Mouse (Mus musculus): ENCODE measurements around the gene Defb18. TPM values are rescaled to one million over a fixed set of nuclear protein-coding genes. Genes with fewer than 3 reads are reported as not detected.
"Not testable (repeated sequence)": the region's sequence is repeated elsewhere in the genome, so short reads cannot be mapped to it uniquely, and the experiment has no call there.

The Defb18 gene
- polyA plus RNA-seq (2014; fragmentation: Nextera tagmentation; extraction: Ambion mirVana), result not detected in 2 replicates

- DNase-seq (ENCODE audit: low spot score) (no peak), ATAC-seq (ENCODE audit: low FRiP score) (no peak)
- H3K27me3 ChIP-seq (ENCODE audit: control insufficient read depth, insufficient read depth, low read length), result no peaks in the 10 kb centered on the region
- H3K36me3 ChIP-seq (ENCODE audit: control insufficient read depth, insufficient read depth, low read length), result no peaks in the 10 kb centered on the region
- H3K4me3 ChIP-seq (ENCODE audit: low read depth, low read length), result no peak within 1 kb of the TSS
- H3K9ac ChIP-seq (ENCODE audit: low read depth, low read length), result no peak within 1 kb of the TSS
- H3K27ac ChIP-seq (ENCODE audit: low read depth, low read length), result no peak within 1 kb of the TSS
- H3K9me3 ChIP-seq (ENCODE audit: control insufficient read depth, low read length), result no peaks in the 10 kb centered on the region
- WGBS, result 76% methylated on average over 1 of the region's 1 CpGs
- no peaks in the 10 kb centered on the region for H3K4me1 ChIP-seq (replicated peaks; ENCODE audit: control insufficient read depth, insufficient read depth, low read length)
- no peak within 1 kb of the TSS for H3K4me2 ChIP-seq (replicated peaks; ENCODE audit: low read depth, low read length)
These were observed at the start of gene Defb18 for GRCm38 (mm10) chr1:18237343-18237742. TSS of gene Defb18 (minus strand) at chr1:18237443.

DNA sequence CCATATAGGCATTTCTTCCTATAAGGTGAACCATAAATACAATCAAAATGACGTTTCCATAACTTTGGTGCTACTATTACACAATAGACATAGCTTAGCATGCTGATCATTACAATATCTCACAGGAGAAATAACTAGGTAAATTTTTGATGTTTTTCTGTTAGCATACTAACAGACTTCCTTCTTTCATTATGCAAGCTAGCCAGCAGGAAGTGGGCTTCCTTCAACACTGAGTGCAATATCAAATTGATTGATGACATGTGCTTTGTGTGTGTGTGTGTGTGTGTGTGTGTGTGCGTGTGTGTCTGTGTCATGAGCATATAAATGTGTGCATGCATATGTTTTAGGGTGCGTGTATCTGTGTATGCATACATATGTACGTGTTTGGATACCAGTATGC is 33.9 kb upstream of the Defb18 start:
- Histone ChIP-seq H3K4me3 (ENCODE audit: low read depth, low read length) (no peak overlapping the region), H3K4me2 (replicated peaks; ENCODE audit: low read depth, low read length) (no peak overlapping the region), H3K9ac (ENCODE audit: low read depth, low read length) (no peak overlapping the region), H3K36me3 (ENCODE audit: control insufficient read depth, insufficient read depth, low read length) (no peaks in the 10 kb centered on the region), H3K27ac (ENCODE audit: low read depth, low read length) (no peak overlapping the region), H3K27me3 (ENCODE audit: control insufficient read depth, insufficient read depth, low read length) (no peaks in the 10 kb centered on the region), H3K4me1 (replicated peaks; ENCODE audit: control insufficient read depth, insufficient read depth, low read length) (no peaks in the 10 kb centered on the region), H3K9me3 (ENCODE audit: control insufficient read depth, low read length) (no peaks in the 10 kb centered on the region)
- no peak for ATAC-seq (ENCODE audit: low FRiP score)
- DNase-seq (ENCODE audit: low spot score), result no peak
- 90% methylated on average over 4 of the region's 4 CpGs for whole genome bisulfite sequencing

GRCm38 (mm10) chr1:18268845-18269244 is 31.6 kb upstream of the Defb18 start:
- ATAC-seq (ENCODE audit: low FRiP score) (no peak), DNase-seq (ENCODE audit: low spot score) (no peak)
- Histone ChIP-seq H3K36me3 (ENCODE audit: control insufficient read depth, insufficient read depth, low read length) (no peaks in the 10 kb centered on the region), H3K9ac (ENCODE audit: low read depth, low read length) (no peak overlapping the region), H3K9me3 (ENCODE audit: control insufficient read depth, low read length) (no peaks in the 10 kb centered on the region), H3K27ac (ENCODE audit: low read depth, low read length) (no peak overlapping the region), H3K27me3 (ENCODE audit: control insufficient read depth, insufficient read depth, low read length) (no peaks in the 10 kb centered on the region), H3K4me3 (ENCODE audit: low read depth, low read length) (no peak overlapping the region), H3K4me2 (replicated peaks; ENCODE audit: low read depth, low read length) (no peak overlapping the region), H3K4me1 (replicated peaks; ENCODE audit: control insufficient read depth, insufficient read depth, low read length) (no peaks in the 10 kb centered on the region)
- 53% methylated on average over 5 of the region's 5 CpGs for WGBS

DNA sequence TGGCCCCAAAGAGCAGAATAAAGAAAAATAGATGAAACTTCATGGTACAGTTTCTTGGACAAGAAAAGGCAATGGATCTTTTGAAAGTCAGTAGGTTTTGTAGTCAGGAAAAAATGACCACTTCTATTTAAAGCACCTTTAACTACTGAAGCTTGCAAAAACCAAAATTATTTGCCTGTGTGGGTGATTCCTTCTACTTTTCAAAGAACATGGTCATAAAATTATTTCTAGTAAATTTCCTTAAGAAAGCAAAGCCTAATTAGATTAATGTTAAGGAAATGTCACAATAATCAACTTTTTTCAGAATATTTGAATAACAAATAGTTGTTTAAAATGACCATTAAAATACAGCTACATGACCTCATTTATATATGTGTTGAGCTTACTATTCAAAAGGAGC is 27.8 kb upstream of the Defb18 start, which contains the start of gene Defb41:
TSS of gene Defb41 (minus strand) at position 101 of the 400 bp plus-strand sequence.
- Histone ChIP-seq H3K4me1 (replicated peaks; ENCODE audit: control insufficient read depth, insufficient read depth, low read length) (no peaks in the 10 kb centered on the region), H3K4me2 (replicated peaks; ENCODE audit: low read depth, low read length) (no peak within 1 kb of the TSS)

GRCm38 (mm10) chr1:18245801-18246580 is 8.7 kb upstream of the Defb18 start:
- not testable (repeated sequence) for H3K9ac ChIP-seq (ENCODE audit: low read depth, low read length); ATAC-seq (ENCODE audit: low FRiP score); H3K36me3 ChIP-seq (ENCODE audit: control insufficient read depth, insufficient read depth, low read length); DNase-seq (ENCODE audit: low spot score); H3K4me3 ChIP-seq (ENCODE audit: low read depth, low read length); H3K9me3 ChIP-seq (ENCODE audit: control insufficient read depth, low read length); H3K27me3 ChIP-seq (ENCODE audit: control insufficient read depth, insufficient read depth, low read length); H3K4me1 ChIP-seq (replicated peaks; ENCODE audit: control insufficient read depth, insufficient read depth, low read length); H3K4me2 ChIP-seq (replicated peaks; ENCODE audit: low read depth, low read length); H3K27ac ChIP-seq (ENCODE audit: low read depth, low read length)
- 85% methylated on average over 9 of the region's 9 CpGs for WGBS

More for the DNA sequence above, 27.8 kb upstream of the Defb18 start, which contains the start of gene Defb41:
- no peak for ATAC-seq (ENCODE audit: low FRiP score)
- Histone ChIP-seq H3K36me3 (ENCODE audit: control insufficient read depth, insufficient read depth, low read length) (no peaks in the 10 kb centered on the region), H3K9ac (ENCODE audit: low read depth, low read length) (no peak within 1 kb of the TSS), H3K4me3 (ENCODE audit: low read depth, low read length) (no peak within 1 kb of the TSS), H3K27ac (ENCODE audit: low read depth, low read length) (no peak within 1 kb of the TSS), H3K27me3 (ENCODE audit: control insufficient read depth, insufficient read depth, low read length) (no peaks in the 10 kb centered on the region), H3K9me3 (ENCODE audit: control insufficient read depth, low read length) (no peaks in the 10 kb centered on the region)
- no peak for DNase-seq (ENCODE audit: low spot score)

GRCm38 (mm10) chr1:18223385-18223945 is 13.8 kb downstream of the Defb18 start:
- Histone ChIP-seq H3K4me1 (replicated peaks; ENCODE audit: control insufficient read depth, insufficient read depth, low read length) (no peaks in the 10 kb centered on the region), H3K27me3 (ENCODE audit: control insufficient read depth, insufficient read depth, low read length) (no peaks in the 10 kb centered on the region), H3K4me3 (ENCODE audit: low read depth, low read length) (no peak overlapping the region), H3K27ac (ENCODE audit: low read depth, low read length) (no peak overlapping the region), H3K4me2 (replicated peaks; ENCODE audit: low read depth, low read length) (no peak overlapping the region), H3K36me3 (ENCODE audit: control insufficient read depth, insufficient read depth, low read length) (no peaks in the 10 kb centered on the region), H3K9ac (ENCODE audit: low read depth, low read length) (no peak overlapping the region), H3K9me3 (ENCODE audit: control insufficient read depth, low read length) (no peaks in the 10 kb centered on the region)
- WGBS, result 20% methylated on average over 3 of the region's 3 CpGs
- DNase-seq (ENCODE audit: low spot score) (no peak), ATAC-seq (ENCODE audit: low FRiP score) (no peak)

- WGBS, result 51% methylated on average over 4 of the region's 4 CpGs
- no peak for DNase-seq (ENCODE audit: low spot score)
- no peak for ATAC-seq (ENCODE audit: low FRiP score)
- no peaks in the 10 kb centered on the region for H3K27me3 ChIP-seq (ENCODE audit: control insufficient read depth, insufficient read depth, low read length)
- no peak overlapping the region for H3K4me2 ChIP-seq (replicated peaks; ENCODE audit: low read depth, low read length)
- no peaks in the 10 kb centered on the region for H3K36me3 ChIP-seq (ENCODE audit: control insufficient read depth, insufficient read depth, low read length)
- H3K4me1 ChIP-seq (replicated peaks; ENCODE audit: control insufficient read depth, insufficient read depth, low read length), result no peaks in the 10 kb centered on the region
- no peak overlapping the region for H3K27ac ChIP-seq (ENCODE audit: low read depth, low read length)
- H3K4me3 ChIP-seq (ENCODE audit: low read depth, low read length), result no peak overlapping the region
- no peak overlapping the region for H3K9ac ChIP-seq (ENCODE audit: low read depth, low read length)
- no peaks in the 10 kb centered on the region for H3K9me3 ChIP-seq (ENCODE audit: control insufficient read depth, low read length)
These were observed 45.5 kb downstream of the Defb18 start for GRCm38 (mm10) chr1:18191719-18192118.

GRCm38 (mm10) chr1:18190714-18191712 is 46.2 kb downstream of the Defb18 start:
- H3K4me2 ChIP-seq (replicated peaks; ENCODE audit: low read depth, low read length), result no peak overlapping the region
- no peaks in the 10 kb centered on the region for H3K4me1 ChIP-seq (replicated peaks; ENCODE audit: control insufficient read depth, insufficient read depth, low read length)
- WGBS, result 11% methylated on average over 1 of the region's 1 CpGs
- DNase-seq (ENCODE audit: low spot score), result no peak
- no peak overlapping the region for H3K9ac ChIP-seq (ENCODE audit: low read depth, low read length)
- no peaks in the 10 kb centered on the region for H3K27me3 ChIP-seq (ENCODE audit: control insufficient read depth, insufficient read depth, low read length)
- no peaks in the 10 kb centered on the region for H3K36me3 ChIP-seq (ENCODE audit: control insufficient read depth, insufficient read depth, low read length)
- ATAC-seq (ENCODE audit: low FRiP score), result no peak
- no peak overlapping the region for H3K27ac ChIP-seq (ENCODE audit: low read depth, low read length)
- H3K4me3 ChIP-seq (ENCODE audit: low read depth, low read length), result no peak overlapping the region
- H3K9me3 ChIP-seq (ENCODE audit: control insufficient read depth, low read length), result no peaks in the 10 kb centered on the region
